Mouse (Mus musculus): ENCODE measurements around the gene Asb16. TPM values are rescaled to one million over a fixed set of nuclear protein-coding genes. Genes with fewer than 3 reads are reported as not detected.

Gene Asb16
- polyA plus RNA-seq, 2 experiments, result 0.05 to 0.44 TPM

- Histone ChIP-seq H3K27me3 (ENCODE audit: control insufficient read depth, insufficient read depth, low read length) (peaks cover 10% of the 10 kb centered on the region), H3K4me3 (ENCODE audit: insufficient read depth in 1 of 2, low read depth in 2 of 2, low read length in 2 of 2) (peak within 1 kb of the TSS; percentile 69 to 89), H3K4me2 (ENCODE audit: low read depth) (peak within 1 kb of the TSS; percentile 73), H3K36me3 (replicated peaks; ENCODE audit: control insufficient read depth, insufficient read depth, low read depth) (peaks cover 10% of the 10 kb centered on the region), H3K9me3 (ENCODE audit: control insufficient read depth, low read length) (no peaks in the 10 kb centered on the region), H3K9ac (replicated peaks) (peak within 1 kb of the TSS; percentile 62), H3K4me1 (replicated peaks; ENCODE audit: control insufficient read depth in 2 of 2, insufficient read depth in 2 of 2, low read length in 1 of 2) (peaks cover 5 to 10% of the 10 kb centered on the region in 2 experiments), H3K27ac (peak within 1 kb of the TSS; percentile 30; the same call in 1 of the 2 replicates)
- under 1% methylated on average over 41 of the region's 41 CpGs for WGBS (ENCODE audit: insufficient replicate concordance)
- TF ChIP-seq CTCF (IDR thresholded peaks at IDR 0.05; ENCODE audit: low read depth), result peak; percentile 90
- 0 out of 2 replicates have a peak, but pooled peaks have one; percentile 47 for TF ChIP-seq EP300 (IDR thresholded peaks at IDR 0.05; ENCODE audit: low read depth)
- ATAC-seq (ENCODE audit: insufficient read depth) (peak; percentile 82), DNase-seq (ENCODE audit: low read depth in 3 of 3, low spot score in 3 of 3) (peak; percentile 94 to 95 (median 95))
Observed at GRCm38 (mm10) chr11:102248630-102249230, 19.8 kb upstream of the Asb16 start, which contains the start of gene BC030867. TSS of gene BC030867 (plus strand) at chr11:102248882.

DNA sequence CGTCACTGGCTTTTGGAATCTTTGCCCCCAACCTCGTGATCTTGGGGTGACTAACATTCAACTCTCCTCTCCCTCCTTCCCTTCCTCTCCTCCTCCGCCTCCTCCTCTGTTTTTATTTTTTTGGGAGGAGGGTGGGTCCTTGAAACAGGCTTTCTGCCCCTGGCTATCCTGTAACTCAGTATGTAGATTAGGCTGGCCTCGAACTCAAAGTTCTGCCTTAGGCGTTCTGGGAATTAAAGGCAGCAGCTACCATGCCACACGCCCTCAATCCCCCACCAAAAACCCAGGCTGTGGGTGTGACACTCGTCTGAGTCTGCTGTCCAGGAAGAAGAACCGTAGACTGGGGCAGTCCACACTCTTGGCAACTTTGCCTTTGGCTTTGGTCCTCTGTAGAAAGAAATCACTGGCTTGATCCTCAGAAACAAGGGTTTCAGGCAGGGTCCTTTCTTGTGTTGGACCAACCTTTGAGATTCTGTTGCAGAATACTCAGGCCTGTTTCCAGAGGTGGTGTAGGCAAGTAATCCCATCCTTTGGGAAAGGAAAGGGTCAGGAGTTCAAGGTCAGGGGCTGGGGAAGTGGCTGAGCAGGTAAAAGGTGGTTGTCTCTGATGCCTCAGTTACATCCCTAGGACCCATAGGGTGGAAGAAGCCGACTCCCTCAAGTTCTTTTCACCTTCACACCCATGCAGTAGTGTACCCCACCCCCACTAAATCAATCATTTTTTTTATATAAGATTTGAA lies 19.0 kb upstream of the Asb16 start:
- TF ChIP-seq CTCF (IDR thresholded peaks at IDR 0.05; ENCODE audit: low read depth) (no peak), EP300 (IDR thresholded peaks at IDR 0.05; ENCODE audit: low read depth) (no peak)
- peaks cover 7% of the 10 kb centered on the region for H3K27me3 ChIP-seq (ENCODE audit: control insufficient read depth, insufficient read depth, low read length)

GRCm38 (mm10) chr11:102257514-102257913 lies 11.0 kb upstream of the Asb16 start:
- TF ChIP-seq EP300 (IDR thresholded peaks at IDR 0.05; ENCODE audit: low read depth) (no peak), CTCF (IDR thresholded peaks at IDR 0.05; ENCODE audit: low read depth) (peak; percentile 47; the same call in 1 of the 2 replicates)
- WGBS (ENCODE audit: insufficient replicate concordance), result 63% methylated on average over 9 of the region's 9 CpGs
- Histone ChIP-seq H3K9me3 (ENCODE audit: control insufficient read depth, low read length) (no peaks in the 10 kb centered on the region), H3K27ac (no peak overlapping the region), H3K27me3 (ENCODE audit: control insufficient read depth, insufficient read depth, low read length) (no peaks in the 10 kb centered on the region), H3K36me3 (replicated peaks; ENCODE audit: control insufficient read depth, insufficient read depth, low read depth) (peaks cover 14% of the 10 kb centered on the region), H3K9ac (replicated peaks) (no peak overlapping the region), H3K4me2 (ENCODE audit: low read depth) (no peak overlapping the region), H3K4me1 (replicated peaks; ENCODE audit: control insufficient read depth in 2 of 2, insufficient read depth in 2 of 2, low read length in 1 of 2) (peaks cover 6 to 7% of the 10 kb centered on the region in 2 experiments), H3K4me3 (ENCODE audit: insufficient read depth in 1 of 2, low read depth in 2 of 2, low read length in 2 of 2) (no peak overlapping the region)
- DNase-seq (ENCODE audit: low read depth in 3 of 3, low spot score in 3 of 3) (no peak), ATAC-seq (ENCODE audit: insufficient read depth) (no peak)

More for the DNA sequence above, 19.0 kb upstream of the Asb16 start:
- Histone ChIP-seq H3K4me1 (replicated peaks; ENCODE audit: control insufficient read depth in 2 of 2, insufficient read depth in 2 of 2, low read length in 1 of 2) (peaks cover 5 to 10% of the 10 kb centered on the region in 2 experiments), H3K9ac (replicated peaks) (peak overlapping the region; percentile 62), H3K9me3 (ENCODE audit: control insufficient read depth, low read length) (no peaks in the 10 kb centered on the region), H3K4me3 (ENCODE audit: insufficient read depth in 1 of 2, low read depth in 2 of 2, low read length in 2 of 2) (peak overlapping the region; percentile 69 to 89), H3K27ac (no peak overlapping the region; the same call in 1 of the 2 replicates), H3K36me3 (replicated peaks; ENCODE audit: control insufficient read depth, insufficient read depth, low read depth) (peaks cover 10% of the 10 kb centered on the region), H3K4me2 (ENCODE audit: low read depth) (peak overlapping the region; percentile 73)
- 9% methylated on average over 9 of the region's 9 CpGs for WGBS (ENCODE audit: insufficient replicate concordance)
- DNase-seq (ENCODE audit: low read depth in 3 of 3, low spot score in 3 of 3), result no peak
- ATAC-seq (ENCODE audit: insufficient read depth), result peak; percentile 15; the same call in 1 of the 2 replicates

- peaks cover 6 to 7% of the 10 kb centered on the region in 2 experiments for H3K4me1 ChIP-seq (replicated peaks; ENCODE audit: control insufficient read depth in 2 of 2, insufficient read depth in 2 of 2, low read length in 1 of 2)
- TF ChIP-seq EP300 (IDR thresholded peaks at IDR 0.05; ENCODE audit: low read depth) (no peak), CTCF (IDR thresholded peaks at IDR 0.05; ENCODE audit: low read depth) (no peak)
- no peak overlapping the region for H3K4me2 ChIP-seq (ENCODE audit: low read depth)
- DNase-seq (ENCODE audit: low read depth in 3 of 3, low spot score in 3 of 3) (no peak), ATAC-seq (ENCODE audit: insufficient read depth) (no peak)
- no peak overlapping the region for H3K4me3 ChIP-seq (ENCODE audit: insufficient read depth in 1 of 2, low read depth in 2 of 2, low read length in 2 of 2)
- 68% methylated on average over 6 of the region's 6 CpGs for WGBS (ENCODE audit: insufficient replicate concordance)
- no peaks in the 10 kb centered on the region for H3K9me3 ChIP-seq (ENCODE audit: control insufficient read depth, low read length)
- H3K36me3 ChIP-seq (replicated peaks; ENCODE audit: control insufficient read depth, insufficient read depth, low read depth), result peaks cover 17% of the 10 kb centered on the region
- H3K27ac ChIP-seq, result no peak overlapping the region
- H3K27me3 ChIP-seq (ENCODE audit: control insufficient read depth, insufficient read depth, low read length), result no peaks in the 10 kb centered on the region
- no peak overlapping the region for H3K9ac ChIP-seq (replicated peaks)
Observed at GRCm38 (mm10) chr11:102258095-102258494, 10.4 kb upstream of the Asb16 start.

- H3K4me1 ChIP-seq (replicated peaks; ENCODE audit: control insufficient read depth in 2 of 2, insufficient read depth in 2 of 2, low read length in 1 of 2), result peaks cover 6 to 7% of the 10 kb centered on the region in 2 experiments
- H3K9me3 ChIP-seq (ENCODE audit: control insufficient read depth, low read length), result no peaks in the 10 kb centered on the region
- DNase-seq (ENCODE audit: low read depth in 3 of 3, low spot score in 3 of 3) (no peak), ATAC-seq (ENCODE audit: insufficient read depth) (no peak)
- peaks cover 17% of the 10 kb centered on the region for H3K36me3 ChIP-seq (replicated peaks; ENCODE audit: control insufficient read depth, insufficient read depth, low read depth)
- H3K27me3 ChIP-seq (ENCODE audit: control insufficient read depth, insufficient read depth, low read length), result no peaks in the 10 kb centered on the region
- WGBS (ENCODE audit: insufficient replicate concordance), result 78% methylated on average over 3 of the region's 3 CpGs
- no peak overlapping the region for H3K9ac ChIP-seq (replicated peaks)
- TF ChIP-seq EP300 (IDR thresholded peaks at IDR 0.05; ENCODE audit: low read depth), result no peak
- TF ChIP-seq CTCF (IDR thresholded peaks at IDR 0.05; ENCODE audit: low read depth), result peak; percentile 56
- H3K4me3 ChIP-seq (ENCODE audit: insufficient read depth in 1 of 2, low read depth in 2 of 2, low read length in 2 of 2), result no peak overlapping the region
- H3K4me2 ChIP-seq (ENCODE audit: low read depth), result no peak overlapping the region
- H3K27ac ChIP-seq, result no peak overlapping the region
Observed at GRCm38 (mm10) chr11:102258521-102258920, 10.0 kb upstream of the Asb16 start.

Measured in liver, embryonic 14.5 days (tissue).